Mouse (Mus musculus) spleen, adult 18-20 months (tissue): ENCODE data around the gene Gpr25.

Experiments used
- DNase-seq, 2 experiments: peaks; one replicate each; pipeline ENCODE4 v3.0.0; 2022; ENCODE audit warnings: mixed read lengths in 2 of 2

Gene Gpr25

DNA sequence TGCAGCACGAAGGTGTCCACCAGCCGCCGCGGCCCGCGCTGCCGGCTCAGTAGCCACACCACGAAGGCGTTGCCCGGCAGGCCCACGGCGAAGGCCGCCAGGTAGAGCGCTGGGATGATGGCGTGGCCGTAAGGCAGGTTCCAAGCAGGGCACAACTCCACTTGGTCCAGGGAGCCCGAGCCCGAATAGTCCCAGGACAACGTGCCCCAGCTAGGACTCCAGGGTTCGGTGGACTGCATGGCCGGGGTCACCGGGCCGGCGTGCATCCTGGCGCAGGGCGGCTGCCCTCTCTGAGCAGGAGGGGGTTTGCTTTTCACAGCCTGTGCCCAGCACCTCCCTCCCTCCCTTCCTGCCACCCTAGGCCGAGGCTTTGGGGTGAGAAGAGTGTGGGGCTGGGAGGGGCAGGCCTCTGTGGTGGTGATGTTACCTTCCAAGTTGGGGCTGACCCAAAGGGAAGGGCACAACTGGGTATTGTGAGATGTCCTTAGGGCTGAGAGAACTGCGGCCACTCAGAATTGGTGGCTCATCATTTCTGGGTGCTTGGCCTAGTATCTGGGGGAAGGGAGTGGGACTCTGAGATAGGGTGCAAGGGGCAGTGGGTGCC is at the start of gene Gpr25:
Gene Gpr25 (minus strand): TSS at position 239 of the 604 bp plus-strand sequence.
- DNase-seq, result no peak

DNA sequence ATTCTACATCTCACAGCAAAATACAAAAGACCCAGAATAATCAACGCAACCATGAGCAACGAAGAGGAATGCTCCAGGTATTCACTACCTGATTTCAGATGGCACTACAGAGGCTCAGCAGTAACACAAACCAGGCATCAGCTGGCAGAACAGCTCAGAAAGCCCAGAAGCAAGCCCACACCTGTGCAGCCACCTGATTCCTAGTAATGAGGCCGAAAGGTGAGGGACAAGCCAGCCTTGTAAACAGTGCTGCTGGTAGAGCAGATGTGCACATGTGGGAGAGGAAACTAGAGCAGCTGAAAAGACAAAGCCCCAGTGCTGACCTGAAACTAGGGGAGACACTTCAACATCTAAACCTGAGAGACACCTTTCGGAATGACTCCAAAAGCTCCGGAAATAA is 48.5 kb upstream of the Gpr25 start:
- no peak for DNase-seq

DNA sequence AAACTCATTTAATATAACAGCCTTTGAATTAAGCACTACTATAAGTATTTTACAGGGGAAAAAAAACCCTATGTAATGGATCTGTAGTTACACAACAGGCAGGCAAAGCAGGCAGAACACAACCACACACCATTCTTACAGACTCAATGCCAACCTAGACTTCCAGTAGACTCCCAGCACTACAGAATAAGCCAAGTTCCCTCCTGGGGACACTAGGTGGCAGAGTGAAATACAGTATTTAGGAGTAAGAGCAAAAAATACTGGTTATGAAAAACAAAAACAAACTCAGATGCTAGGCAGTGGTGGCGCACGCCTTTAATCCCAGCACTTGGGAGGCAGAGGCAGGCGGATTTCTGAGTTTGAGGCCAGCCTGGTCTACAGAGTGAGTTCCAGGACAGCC is 45.8 kb upstream of the Gpr25 start:
- peak in 1 of 2 experiments; percentile 17 for DNase-seq

DNA sequence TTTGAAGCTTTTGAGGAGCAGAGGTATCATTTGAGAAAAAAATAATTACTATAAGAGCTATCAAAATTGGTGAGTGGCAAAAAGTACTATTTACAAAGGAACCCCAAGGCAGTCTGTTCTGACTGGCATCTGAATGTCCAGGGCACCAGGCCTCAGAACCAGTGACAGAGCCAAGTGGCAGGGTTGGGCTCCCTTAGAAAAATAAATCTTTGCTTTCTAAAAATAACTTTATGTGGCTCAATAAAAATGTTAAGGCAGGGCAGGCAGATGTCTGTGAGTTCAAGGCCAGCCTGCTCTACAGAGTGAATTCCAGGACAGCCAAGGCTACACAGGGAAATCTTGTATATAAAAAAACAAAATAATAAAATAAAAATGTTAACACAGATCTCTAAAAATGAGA is 33.3 kb upstream of the Gpr25 start:
- DNase-seq, result no peak

DNA sequence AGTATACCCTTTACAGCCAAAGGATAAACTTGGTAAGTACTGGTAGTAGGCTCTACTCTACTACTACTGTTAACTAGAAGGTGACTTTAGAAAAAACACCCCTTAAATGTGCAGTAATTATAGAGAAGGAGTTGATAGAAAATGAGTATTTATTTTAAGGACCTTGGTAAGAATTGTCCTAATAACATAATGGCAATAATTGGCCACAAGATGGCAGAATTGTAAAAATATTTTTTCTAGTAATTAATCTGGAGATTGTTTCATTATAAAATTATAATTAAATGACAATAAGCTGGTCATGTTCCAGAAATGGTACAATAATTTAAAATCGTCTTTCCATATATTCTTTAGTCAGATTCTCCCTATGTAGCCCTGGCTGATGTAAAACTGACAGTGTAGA is 29.1 kb upstream of the Gpr25 start:
- DNase-seq, result no peak

DNA sequence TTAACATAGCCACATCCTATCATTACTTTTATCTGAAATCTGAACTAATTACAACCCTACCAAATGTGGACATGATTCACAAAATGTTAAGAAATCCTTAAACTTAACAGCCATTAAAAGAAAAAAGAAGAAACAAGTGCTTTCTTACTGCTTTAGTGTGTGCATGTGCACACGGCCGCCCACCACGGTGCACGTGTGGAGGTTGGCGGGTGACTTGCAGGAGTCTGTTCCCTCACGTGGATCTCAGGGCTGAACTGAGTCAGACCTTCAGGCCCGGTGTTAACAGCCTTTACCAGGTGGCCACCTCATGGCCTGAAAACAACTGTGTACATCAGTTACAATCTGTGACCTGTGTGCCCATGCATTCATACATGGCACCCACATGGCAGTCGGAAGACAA is 16.7 kb upstream of the Gpr25 start:
- DNase-seq, result no peak

DNA sequence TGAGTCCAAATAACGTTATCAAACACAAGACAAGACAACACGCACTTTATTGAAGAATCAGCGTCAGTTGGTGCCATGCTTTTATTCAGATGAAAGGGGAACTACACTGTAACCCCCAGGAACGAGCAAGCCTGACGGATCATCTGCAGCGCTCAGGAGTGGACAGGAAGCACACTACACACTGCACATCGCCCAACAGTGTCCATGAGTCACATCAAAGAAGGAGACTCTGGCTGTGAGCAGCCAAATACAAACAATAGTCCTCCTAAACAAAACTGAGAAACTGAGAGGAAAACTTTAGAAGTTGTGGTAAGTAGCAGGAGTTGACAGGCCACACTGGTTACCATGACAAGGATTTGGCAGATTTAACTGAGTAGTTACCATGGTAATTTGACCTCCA is 7.6 kb upstream of the Gpr25 start:
- DNase-seq, result no peak

DNA sequence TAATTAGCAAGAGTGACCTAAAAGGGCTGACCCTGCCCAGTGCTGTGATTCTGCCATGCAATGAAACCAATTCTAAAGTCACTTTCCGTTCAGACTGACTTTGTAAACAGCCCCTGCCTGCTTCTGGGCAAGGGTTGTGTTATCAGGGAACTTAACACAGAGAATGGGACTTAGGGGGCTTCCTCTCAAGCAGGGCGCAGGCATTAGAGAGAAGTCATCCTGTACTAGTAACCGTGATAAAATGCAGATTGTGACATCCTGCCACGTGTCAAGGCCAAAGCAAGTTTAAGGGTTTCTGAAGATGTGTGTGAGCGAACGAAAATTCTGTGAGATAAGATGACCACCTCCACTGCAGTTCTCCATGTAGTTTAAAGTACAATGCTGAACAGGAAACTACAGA is 5.5 kb upstream of the Gpr25 start:
- no peak for DNase-seq

DNA sequence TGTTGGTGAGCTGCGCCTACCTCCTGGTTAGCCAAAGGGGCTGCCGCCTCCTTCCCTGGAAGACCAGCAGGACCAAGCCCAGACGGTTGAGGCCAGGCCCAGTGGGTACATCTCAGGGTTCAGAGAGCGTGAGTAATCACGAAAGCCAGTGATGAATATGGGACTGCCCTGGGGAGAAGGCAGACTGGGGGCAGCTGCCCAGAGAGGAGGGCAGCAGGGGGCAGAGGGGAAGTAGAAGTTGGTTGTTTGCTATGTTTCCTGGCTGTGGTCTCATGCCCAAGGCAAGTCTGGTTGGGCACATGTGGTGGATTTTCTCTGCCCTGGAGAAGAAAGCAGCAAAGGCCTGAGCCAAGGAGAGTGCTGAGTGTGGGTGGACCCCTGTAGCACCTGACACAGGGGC is 2.7 kb upstream of the Gpr25 start:
- DNase-seq, result no peak

DNA sequence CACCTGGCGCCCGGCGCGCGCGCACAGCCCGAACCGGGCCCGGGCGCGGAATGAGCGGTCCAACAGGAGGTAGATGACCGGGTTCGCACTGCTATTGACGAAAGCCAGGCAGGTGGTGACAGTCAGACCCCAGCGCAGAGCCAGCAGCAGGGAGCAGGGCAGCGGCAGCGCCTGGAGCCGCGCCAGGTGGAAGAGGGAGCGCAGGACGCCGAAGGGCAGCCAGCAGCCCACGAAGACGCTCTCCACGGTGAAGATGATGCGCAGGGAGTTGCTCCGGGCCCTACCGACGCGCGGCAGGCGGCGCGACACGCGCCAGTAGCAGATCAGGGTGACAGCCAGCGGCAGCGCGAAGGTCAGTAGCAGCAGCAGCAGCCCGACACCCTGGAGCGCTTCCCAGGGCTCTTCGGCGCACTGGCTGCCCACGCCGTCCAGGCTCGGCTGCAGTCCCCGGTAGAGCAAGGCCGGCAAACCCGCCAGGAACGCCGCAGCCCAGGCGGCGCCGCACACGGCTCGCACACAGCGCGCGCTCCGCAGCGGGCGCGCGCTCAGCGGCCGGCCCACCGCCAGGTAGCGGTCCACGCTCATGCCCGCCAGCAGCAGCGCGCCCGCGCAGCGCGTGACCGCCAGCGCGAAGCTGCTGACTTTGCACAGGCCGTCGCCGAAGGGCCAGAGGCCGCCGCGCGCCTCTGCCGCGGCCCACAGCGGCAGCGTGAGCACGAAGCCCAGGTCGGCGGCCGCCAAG is 609 bp downstream of the Gpr25 start:
- DNase-seq, result no peak

DNA sequence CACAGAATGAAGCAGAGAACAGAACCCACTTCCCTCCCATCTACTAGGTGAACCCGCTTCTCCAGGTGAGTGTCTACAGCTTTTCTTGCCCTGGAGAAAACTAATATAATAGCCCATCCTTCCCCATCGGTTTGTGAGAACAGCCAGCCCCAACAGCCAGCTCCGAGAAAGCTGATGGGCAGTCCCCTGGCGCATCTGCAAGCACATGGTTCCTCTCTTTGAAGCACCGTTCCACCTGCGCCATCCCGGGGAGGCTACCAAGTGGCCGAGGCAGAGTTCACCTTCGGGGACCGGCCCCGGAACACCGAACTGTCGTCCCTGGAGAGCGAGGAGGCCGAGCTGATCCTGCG is 1.2 kb downstream of the Gpr25 start:
- DNase-seq, result no peak

DNA sequence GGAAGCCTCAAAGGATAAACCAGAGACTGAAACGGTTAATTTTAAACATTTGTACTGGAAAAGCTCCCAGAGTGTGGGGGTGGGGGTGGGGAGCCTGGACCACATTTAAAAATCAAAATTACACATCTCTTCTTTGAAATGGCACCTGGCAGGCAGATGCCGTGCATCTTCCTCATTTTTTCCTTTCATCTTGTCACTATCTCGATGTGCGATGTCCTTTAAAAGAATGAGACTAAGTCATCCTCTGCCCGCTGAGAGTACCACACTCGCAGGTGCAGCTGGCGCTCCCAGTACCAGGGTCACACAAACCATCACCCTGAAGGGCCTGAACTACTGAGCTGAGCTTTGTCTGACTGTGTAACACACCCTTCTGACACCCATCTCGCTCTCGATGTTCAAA is 2.2 kb downstream of the Gpr25 start:
- no peak for DNase-seq

DNA sequence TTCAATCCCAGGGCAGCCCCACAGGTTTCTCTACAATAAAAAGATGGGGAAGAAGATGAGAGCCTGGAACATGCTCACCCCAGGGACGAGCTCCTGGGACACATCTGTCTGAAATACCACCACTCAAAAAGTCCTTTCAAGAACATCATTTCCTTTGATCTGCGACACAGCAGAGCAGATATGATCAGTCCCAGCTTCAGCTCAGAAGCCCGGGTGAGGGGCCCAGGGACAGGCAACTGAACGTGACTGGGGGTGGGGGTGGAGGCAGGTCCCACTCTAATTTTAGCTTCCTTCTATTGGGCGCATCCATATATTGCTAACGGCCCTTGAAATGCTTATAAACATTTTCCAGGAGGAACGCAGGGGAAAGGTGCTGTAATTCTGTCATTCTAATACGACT is 5.0 kb downstream of the Gpr25 start:
- DNase-seq, result no peak

DNA sequence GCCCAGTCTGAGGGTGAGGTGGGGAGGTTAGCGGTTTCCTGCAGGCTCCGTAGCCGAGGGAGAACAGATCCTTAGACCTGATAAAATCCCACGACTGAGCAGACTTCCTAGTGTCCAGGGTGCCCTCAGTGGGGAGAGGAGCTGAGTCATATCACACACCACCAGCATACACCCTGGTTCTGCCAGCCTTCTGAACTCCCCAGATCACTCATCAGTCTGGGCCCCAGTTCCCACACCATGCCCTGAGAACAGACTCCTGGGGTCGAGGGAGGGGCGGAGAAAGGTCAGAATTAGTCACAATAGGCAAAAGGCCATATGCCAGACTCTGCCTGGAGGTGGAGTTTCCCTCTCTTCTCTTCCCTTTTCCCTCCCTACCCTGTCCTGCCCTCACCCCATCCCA is 5.5 kb downstream of the Gpr25 start:
- DNase-seq, result no peak

DNA sequence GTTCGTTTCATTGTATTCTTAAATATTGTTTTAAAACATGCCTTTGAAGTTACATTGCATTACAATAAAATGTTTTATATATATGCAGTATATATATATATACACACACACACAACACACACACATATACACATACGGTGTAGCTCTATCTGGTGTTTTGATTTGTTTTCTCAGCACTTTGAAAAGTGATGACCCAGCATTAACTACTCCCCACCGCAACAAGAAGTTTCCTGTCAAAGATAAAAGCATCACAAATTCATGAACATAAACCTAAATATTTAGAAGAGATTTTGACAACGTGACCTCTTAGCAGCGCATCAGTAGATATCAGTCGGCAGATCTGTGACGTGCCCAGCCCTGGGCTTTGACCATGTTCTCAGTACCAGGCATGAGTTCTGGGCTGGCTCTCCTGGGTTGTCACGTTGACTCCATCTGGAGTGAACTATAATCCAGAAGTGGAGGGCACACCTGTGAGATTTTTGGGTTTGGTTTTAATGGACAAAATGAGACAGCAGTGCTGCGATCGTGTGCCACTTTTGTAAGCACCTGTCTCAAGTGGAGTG is 6.1 kb downstream of the Gpr25 start:
- no peak for DNase-seq

DNA sequence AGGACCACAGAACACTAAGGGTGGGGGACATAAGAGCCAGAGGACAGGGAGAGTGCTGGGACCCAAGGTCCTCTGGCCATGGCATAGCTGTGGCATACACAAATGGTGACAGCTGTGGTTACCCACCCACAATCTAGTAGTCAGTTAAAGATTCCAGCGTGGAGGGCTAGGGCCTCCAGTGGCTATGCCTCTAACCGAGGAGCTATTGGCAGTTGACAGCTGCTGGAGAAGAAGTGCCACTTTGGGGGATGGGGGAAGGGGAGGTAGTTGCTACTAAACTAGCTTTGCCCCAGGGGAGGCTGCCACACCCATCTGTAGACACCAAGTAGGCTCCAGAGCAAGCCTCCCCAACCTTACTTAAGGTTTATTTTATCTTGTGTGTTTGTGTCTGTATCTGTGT is 7.2 kb downstream of the Gpr25 start:
- no peak for DNase-seq

DNA sequence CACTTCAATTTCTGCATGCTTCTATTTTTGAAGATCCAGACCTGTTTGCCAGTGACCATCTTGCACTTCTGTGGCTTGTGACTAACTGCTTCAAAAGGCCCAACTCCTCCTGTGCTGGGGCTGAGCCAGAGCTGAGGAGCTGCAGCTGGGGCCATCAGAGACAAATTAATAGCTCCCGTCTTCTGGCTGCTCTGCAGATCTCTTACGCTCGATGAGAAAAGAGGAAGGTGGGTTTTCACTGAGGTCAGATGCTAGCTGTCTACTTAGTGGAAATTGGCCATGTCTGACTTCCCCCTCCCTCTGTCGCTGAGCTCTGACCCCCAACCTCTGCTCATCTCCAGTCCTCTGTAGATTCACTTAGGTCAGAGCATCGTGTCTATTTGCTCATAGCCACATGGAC is 11.0 kb downstream of the Gpr25 start:
- DNase-seq, result no peak

DNA sequence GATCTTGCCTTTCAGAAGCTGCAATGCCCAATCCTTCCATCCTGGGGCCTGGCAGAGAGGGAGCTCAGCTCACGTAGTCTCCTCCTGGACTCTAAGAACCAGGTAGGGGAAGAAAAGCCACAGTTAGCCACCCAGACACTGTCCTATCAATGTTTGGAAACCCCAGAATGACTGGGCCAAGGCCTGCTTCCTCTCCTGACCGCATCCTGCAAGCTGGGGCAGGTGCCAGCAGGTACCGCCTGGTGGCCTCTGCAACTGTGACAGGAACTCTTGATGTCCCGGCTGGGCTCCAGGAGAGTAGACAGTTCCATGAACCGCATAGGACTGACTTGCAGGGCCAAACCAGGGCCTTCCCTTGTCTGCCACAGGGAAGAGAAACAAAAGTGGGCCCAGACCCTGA is 13.3 kb downstream of the Gpr25 start:
- no peak for DNase-seq

DNA sequence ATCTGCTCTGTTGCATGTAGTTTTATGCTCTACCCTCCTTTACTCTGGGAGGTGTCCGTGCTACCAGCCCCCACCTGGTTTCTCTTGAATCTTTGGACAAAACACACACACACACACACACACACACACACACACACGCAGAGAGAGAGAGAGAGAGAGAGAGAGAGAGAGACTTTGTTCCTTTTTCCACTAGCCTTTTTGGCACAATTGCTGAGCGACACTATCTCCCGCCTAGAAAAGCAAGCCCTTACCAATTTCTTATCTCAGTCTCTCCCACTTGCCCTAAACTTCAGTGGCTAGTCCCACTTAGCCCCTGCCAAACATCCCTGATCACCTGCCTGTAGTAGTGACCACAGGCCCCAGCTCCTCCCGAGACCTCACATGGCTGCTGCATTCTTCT is 16.2 kb downstream of the Gpr25 start:
- no peak for DNase-seq

DNA sequence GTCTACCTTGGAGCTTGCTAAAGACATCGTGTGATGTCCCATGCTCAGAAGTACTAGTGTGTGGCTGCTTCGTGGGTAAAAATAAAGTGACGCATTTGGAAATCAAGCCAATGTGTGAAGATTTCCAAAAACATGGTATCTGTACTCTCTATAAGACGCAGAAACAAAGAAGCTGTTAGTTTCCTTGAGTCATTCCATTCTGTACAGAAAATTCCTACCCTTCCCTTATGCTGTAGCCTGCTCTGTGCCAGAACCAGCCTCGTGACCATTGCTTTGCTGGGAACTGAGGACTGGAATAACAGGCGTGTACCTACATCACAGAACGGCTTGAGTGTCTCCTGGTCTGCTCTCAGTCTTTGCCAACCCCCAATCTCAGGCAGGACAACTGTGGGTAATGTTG is 18.9 kb downstream of the Gpr25 start:
- no peak for DNase-seq

DNA sequence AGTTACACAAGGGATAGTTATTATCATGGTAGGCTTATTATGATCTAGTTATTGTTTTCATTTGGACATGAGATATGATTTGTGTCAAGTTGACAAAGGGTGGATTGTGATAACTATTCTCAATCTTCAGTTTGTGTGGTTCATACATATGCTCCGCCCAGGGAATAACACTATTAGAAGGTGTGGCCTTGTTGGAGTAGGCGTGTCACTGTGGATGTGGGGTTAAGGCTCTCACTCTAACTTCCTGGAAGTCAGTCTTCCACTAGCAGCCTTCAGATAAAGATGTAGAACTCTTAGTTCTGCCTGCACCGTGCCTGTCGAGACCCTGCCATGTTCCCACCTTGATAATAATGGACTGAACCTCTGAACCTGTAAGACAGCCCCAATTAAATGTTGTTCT is 22.2 kb downstream of the Gpr25 start:
- DNase-seq, result no peak

DNA sequence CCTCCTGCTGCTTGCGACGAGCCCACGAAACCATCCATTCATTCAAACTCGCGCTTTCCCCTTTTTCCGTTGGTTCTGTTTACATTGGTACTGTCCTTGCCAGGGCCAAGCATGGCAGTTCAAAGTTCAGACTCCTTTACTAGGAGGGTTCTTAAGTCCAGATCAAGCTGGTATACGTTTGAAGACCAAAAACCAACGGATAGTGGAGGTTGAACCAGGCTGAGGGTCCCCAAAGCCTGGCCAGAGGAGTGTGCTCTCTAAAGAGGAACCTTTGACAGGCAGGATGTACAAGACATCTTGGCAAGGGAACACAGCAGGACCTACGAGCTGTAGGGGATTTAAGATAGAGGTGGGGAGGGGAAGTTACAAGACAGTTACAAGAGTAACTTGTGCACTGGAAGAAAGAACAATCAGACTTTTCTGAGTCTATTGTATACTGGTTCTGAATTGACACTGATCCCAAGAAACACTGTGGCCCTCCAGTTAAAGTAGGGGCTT is 26.0 kb downstream of the Gpr25 start:
- DNase-seq, result no peak

DNA sequence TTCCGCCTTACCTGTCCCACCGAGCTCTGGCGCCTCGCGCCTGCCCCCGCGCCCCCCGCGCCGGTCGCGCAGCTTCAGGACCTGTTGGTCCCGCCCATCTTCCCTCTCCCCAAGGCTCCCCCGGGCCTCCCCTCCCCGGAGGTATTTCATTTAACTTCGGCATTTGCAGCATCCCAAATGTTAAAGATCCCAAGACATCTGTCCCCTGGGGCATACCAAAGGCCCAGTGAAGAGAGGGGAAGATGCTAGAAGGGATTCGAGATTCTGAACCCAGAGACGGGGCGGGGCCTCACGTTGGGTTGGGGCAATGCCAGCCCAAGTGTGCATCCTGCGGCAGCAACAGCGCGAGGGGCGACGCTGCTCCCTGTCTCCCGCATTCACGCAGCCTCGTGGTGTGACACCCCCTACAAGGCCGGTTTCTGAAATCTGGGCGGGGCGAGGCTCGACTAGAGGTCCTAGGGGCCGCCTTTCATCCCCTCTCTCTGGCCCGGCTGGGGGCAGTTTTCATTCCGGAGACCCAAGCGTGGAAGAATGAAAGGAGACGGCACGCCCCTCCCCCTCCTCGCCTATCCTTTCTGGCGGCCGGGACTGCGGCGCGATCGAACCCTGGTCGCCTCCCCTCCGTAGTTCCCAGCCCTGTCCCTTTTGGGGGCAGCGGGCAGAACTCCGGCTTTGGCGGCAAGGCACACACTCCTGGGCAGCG is 26.6 kb downstream of the Gpr25 start, which contains the start of gene Inava:
Gene Inava (minus strand): TSS at position 373 of the 703 bp plus-strand sequence.
- peak in 1 of 2 experiments; percentile 19 for DNase-seq
